Comparison of ENCODE assay signal across 17 mouse cellular contexts in genomic region chr12:80883881-80884280, GRCm38 (mm10).
A peak's percentile ranks its signal among the peaks of the same experiment; 100 is the strongest.
DNase-seq lines count a peak whose midpoint lies in the region; ATAC-seq and TF ChIP-seq lines count a peak whose summit lies in the region.
"Had no signal": no experiment of that assay in that cellular context is flagged by ENCODE, and none has a peak within 500 bp of the region (broad histone marks: within the 10 kb centered on the region; RNA-seq: fewer than 3 reads in every experiment).

No protein-coding gene starts in this region.

- peaks cover 11% of the 10 kb centered on the region; the same call in 1 of the 2 replicates for H3K36me3 ChIP-seq in heart, postnatal 0 days (replicated peaks; ENCODE audit: control insufficient read depth, insufficient read depth, low read length)
- H3K36me3 ChIP-seq in ES-Bruce4 (ENCODE audit: control insufficient read depth, insufficient read depth, low read length, poor library complexity, severe bottlenecking): no peaks in the 10 kb centered on the region
- no peaks in the 10 kb centered on the region for H3K36me3 ChIP-seq in forebrain, postnatal 0 days (ENCODE audit: insufficient read depth)
- H3K36me3 ChIP-seq: hindbrain, embryonic 15.5 days had no signal

- no peaks in the 10 kb centered on the region for H3K9me3 ChIP-seq in heart, postnatal 0 days (replicated peaks; ENCODE audit: control insufficient read depth, low read length)
- no peaks in the 10 kb centered on the region for H3K9me3 ChIP-seq in ES-Bruce4 (replicated peaks; ENCODE audit: control insufficient read depth, insufficient read depth, low read length, poor library complexity, severe bottlenecking)
- H3K9me3 ChIP-seq in forebrain, postnatal 0 days (ENCODE audit: low read length): no peaks in the 10 kb centered on the region
- H3K9me3 ChIP-seq: embryonic facial prominence, embryonic 13.5 days; forebrain, embryonic 12.5 days; hindbrain, embryonic 15.5 days had no signal

- TF ChIP-seq EP300 in heart, postnatal 0 days (IDR thresholded peaks at IDR 0.05; ENCODE audit: low read depth): no peak
- TF ChIP-seq EP300 in ES-Bruce4 (IDR thresholded peaks at IDR 0.05; ENCODE audit: insufficient read depth, low read depth, low read length): no peak

- TF ChIP-seq POLR2A in ES-Bruce4 (IDR thresholded peaks at IDR 0.05; ENCODE audit: insufficient read depth, low read length): no peak

- intact Hi-C loops in heart, postnatal 10 days (cut with DNase I): no loop called here

- H3K27ac ChIP-seq in heart, postnatal 0 days (ENCODE audit: low read depth): no peak overlapping the region
- H3K27ac ChIP-seq in ES-Bruce4 (ENCODE audit: insufficient read depth, low read length): peak overlapping the region; percentile 95
- H3K27ac ChIP-seq in forebrain, postnatal 0 days (ENCODE audit: low read depth, low read length): no peak overlapping the region
- H3K27ac ChIP-seq: embryonic facial prominence, embryonic 13.5 days; forebrain, embryonic 12.5 days; hindbrain, embryonic 15.5 days had no signal

- peak; percentile 41 for DNase-seq in cerebellum, adult 9-11 months
- no peak for DNase-seq in cerebellum, adult 8-10 months
- DNase-seq in heart, postnatal 0 days (ENCODE audit: low spot score): no peak
- DNase-seq in heart, postnatal 10 days: no peak
- peak; percentile 40 for DNase-seq in ZHBTc4 (ENCODE audit: low read depth, low spot score)
- no peak for DNase-seq in forebrain, postnatal 0 days
- DNase-seq: adrenal gland, adult 2 months; adrenal gland, postnatal 25 days; cerebellum, adult 18-20 months; gastrocnemius, postnatal 36 days; kidney, adult 2 months had no signal

- H3K9ac ChIP-seq in heart, postnatal 0 days (replicated peaks; ENCODE audit: low read depth, low read length): no peak overlapping the region
- peak overlapping the region; percentile 1; the same call in 1 of the 2 replicates for H3K9ac ChIP-seq in ES-Bruce4 (ENCODE audit: low read depth, poor library complexity, severe bottlenecking)
- no peak overlapping the region for H3K9ac ChIP-seq in forebrain, postnatal 0 days
- H3K9ac ChIP-seq: embryonic facial prominence, embryonic 13.5 days; forebrain, embryonic 12.5 days; hindbrain, embryonic 15.5 days had no signal

- WGBS in heart, postnatal 0 days: 29% methylated on average over 5 of the region's 5 CpGs
- 68% methylated on average over 5 of the region's 5 CpGs for whole genome bisulfite sequencing in forebrain, postnatal 0 days

- 0 out of 2 replicates have a peak, but pooled peaks have one; percentile 18 for ATAC-seq in heart, postnatal 0 days (ENCODE audit: insufficient read depth, low read depth)
- ATAC-seq in forebrain, postnatal 0 days: no peak
- ATAC-seq: forebrain, embryonic 16.5 days; intestine, embryonic 16.5 days had no signal

- H3K27me3 ChIP-seq in heart, postnatal 0 days (ENCODE audit: control insufficient read depth, insufficient read depth, low read length): no peaks in the 10 kb centered on the region
- no peaks in the 10 kb centered on the region for H3K27me3 ChIP-seq in ES-Bruce4 (ENCODE audit: control insufficient read depth, insufficient read depth, low read length, poor library complexity, severe bottlenecking)
- no peaks in the 10 kb centered on the region for H3K27me3 ChIP-seq in forebrain, postnatal 0 days (ENCODE audit: insufficient read depth, low read length)
- H3K27me3 ChIP-seq: embryonic facial prominence, embryonic 13.5 days; forebrain, embryonic 12.5 days; hindbrain, embryonic 15.5 days had no signal

- H3K4me2 ChIP-seq in heart, postnatal 0 days (ENCODE audit: low read depth, low read length): no peak overlapping the region
- H3K4me2 ChIP-seq in forebrain, postnatal 0 days (ENCODE audit: low read depth): no peak overlapping the region
- H3K4me2 ChIP-seq: embryonic facial prominence, embryonic 13.5 days; forebrain, embryonic 12.5 days; hindbrain, embryonic 15.5 days had no signal

- H3K4me3 ChIP-seq in heart, postnatal 0 days (ENCODE audit: low read depth, low read length): no peak overlapping the region
- peak overlapping the region; percentile 6; the same call in 1 of the 2 replicates for H3K4me3 ChIP-seq in ES-Bruce4 (ENCODE audit: low read depth, low read length)
- H3K4me3 ChIP-seq in forebrain, postnatal 0 days (ENCODE audit: low read depth, low read length): no peak overlapping the region
- H3K4me3 ChIP-seq: embryonic facial prominence, embryonic 13.5 days; forebrain, embryonic 12.5 days; hindbrain, embryonic 15.5 days had no signal

- no peak for TF ChIP-seq CTCF in heart, postnatal 0 days (IDR thresholded peaks at IDR 0.05; ENCODE audit: low read depth)
- no peak for TF ChIP-seq CTCF in ES-Bruce4 (IDR thresholded peaks at IDR 0.05; ENCODE audit: low read depth, low read length)
- TF ChIP-seq CTCF in forebrain, postnatal 0 days (IDR thresholded peaks at IDR 0.05; ENCODE audit: low read depth): no peak

- peaks cover 5% of the 10 kb centered on the region for H3K4me1 ChIP-seq in heart, postnatal 0 days (ENCODE audit: control insufficient read depth, insufficient read depth)
- H3K4me1 ChIP-seq in ES-Bruce4 (ENCODE audit: control insufficient read depth, insufficient read depth, low read length): no peaks in the 10 kb centered on the region
- no peaks in the 10 kb centered on the region for H3K4me1 ChIP-seq in forebrain, postnatal 0 days (ENCODE audit: insufficient read depth)
- H3K4me1 ChIP-seq: forebrain, embryonic 12.5 days; hindbrain, embryonic 15.5 days had no signal

Comparison
In these comparisons a context has a peak if more than half of its experiments do, and no peak if none do; other contexts are left out.
1. DNase-seq: peak in cerebellum, adult 9-11 months (single experiment) and ZHBTc4 (single experiment); none in cerebellum, adult 8-10 months (single experiment), heart, postnatal 0 days (single experiment), heart, postnatal 10 days (0 of 2) and forebrain, postnatal 0 days (single experiment).